Mouse (Mus musculus): Measurements from ENCODE around the gene Mogs. TPM values are rescaled to one million over a fixed set of nuclear protein-coding genes. Genes with fewer than 3 reads are reported as not detected.

Gene Mogs
- polyA plus RNA-seq, 1 experiment from 2014 or later: 13.7 TPM

DNA sequence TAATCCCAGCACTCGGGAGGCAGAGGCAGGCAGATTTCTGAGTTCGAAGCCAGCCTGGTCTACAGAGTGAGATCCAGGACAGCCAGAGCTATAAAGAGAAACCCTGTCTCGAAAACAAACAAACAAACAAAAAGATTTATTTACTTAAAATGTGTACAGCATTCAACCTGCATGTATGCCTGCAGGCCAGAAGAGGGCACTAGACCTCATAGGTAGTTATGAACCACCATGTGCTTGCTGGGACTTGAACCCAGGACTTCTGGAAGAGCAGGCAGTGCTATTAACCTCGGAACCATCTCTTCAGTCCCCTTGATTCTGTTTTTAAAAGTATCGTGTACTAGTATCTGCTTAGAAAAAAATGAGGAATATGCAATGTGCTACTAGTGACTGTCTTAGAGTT, 12.1 kb downstream of the Mogs start:
- H3K36me3 ChIP-seq (ENCODE audit: control insufficient read depth, insufficient read depth, low read length): no peaks in the 10 kb centered on the region
- peaks cover 19% of the 10 kb centered on the region for H3K4me1 ChIP-seq (replicated peaks; ENCODE audit: control insufficient read depth, insufficient read depth, low read length)
- H3K27me3 ChIP-seq (ENCODE audit: control insufficient read depth, insufficient read depth, low read depth, low read length): no peaks in the 10 kb centered on the region
- H3K27ac ChIP-seq (ENCODE audit: low read length): no peak overlapping the region
- no peak overlapping the region for H3K4me3 ChIP-seq (ENCODE audit: low read length)
- H3K4me2 ChIP-seq (ENCODE audit: low read depth, low read length): no peak overlapping the region
- H3K9ac ChIP-seq (ENCODE audit: low read length): no peak overlapping the region
- no peak for ATAC-seq (ENCODE audit: low read depth)
- no peaks in the 10 kb centered on the region for H3K9me3 ChIP-seq (ENCODE audit: control insufficient read depth, low read length)
- WGBS: 89% methylated on average over 5 of the region's 5 CpGs

DNA sequence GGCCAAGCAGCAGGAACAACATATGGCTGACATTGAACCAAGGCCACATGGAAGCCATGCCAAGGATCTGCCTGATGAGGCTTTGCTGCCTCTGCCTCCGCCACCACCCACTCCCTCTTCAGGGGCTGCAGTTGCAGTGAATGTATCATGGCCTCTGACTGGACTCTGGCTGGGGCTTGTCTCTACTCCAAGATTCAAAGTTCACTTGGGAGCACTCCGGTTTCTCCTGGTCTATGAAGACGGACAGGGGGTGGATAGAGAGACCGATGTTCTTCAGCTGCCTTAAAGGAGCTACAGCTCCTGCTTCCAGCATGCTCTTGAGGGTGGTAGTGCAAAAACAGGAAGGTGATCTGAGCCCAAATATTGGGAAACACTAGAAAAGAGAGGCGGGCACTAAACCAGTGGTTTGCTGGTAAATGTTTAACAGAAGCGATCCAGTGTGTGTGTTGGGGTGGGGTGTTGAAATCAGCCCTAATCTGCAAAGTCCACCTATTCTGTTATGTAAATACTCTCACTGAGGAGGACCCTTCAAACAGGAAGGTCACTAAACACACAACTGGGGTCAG, 16.3 kb downstream of the Mogs start:
- H3K27ac ChIP-seq (ENCODE audit: low read length): peak overlapping the region; percentile 86
- no peak overlapping the region for H3K4me3 ChIP-seq (ENCODE audit: low read length)
- H3K4me1 ChIP-seq (replicated peaks; ENCODE audit: control insufficient read depth, insufficient read depth, low read length): peaks cover 18% of the 10 kb centered on the region
- no peaks in the 10 kb centered on the region for H3K36me3 ChIP-seq (ENCODE audit: control insufficient read depth, insufficient read depth, low read length)
- no peak overlapping the region for H3K9ac ChIP-seq (ENCODE audit: low read length)
- H3K4me2 ChIP-seq (ENCODE audit: low read depth, low read length): peak overlapping the region; percentile 3; the same call in 1 of the 2 replicates
- H3K27me3 ChIP-seq (ENCODE audit: control insufficient read depth, insufficient read depth, low read depth, low read length): no peaks in the 10 kb centered on the region
- WGBS: 37% methylated on average over 6 of the region's 6 CpGs
- no peaks in the 10 kb centered on the region for H3K9me3 ChIP-seq (ENCODE audit: control insufficient read depth, low read length)
- peak; percentile 27 for ATAC-seq (ENCODE audit: low read depth)

DNA sequence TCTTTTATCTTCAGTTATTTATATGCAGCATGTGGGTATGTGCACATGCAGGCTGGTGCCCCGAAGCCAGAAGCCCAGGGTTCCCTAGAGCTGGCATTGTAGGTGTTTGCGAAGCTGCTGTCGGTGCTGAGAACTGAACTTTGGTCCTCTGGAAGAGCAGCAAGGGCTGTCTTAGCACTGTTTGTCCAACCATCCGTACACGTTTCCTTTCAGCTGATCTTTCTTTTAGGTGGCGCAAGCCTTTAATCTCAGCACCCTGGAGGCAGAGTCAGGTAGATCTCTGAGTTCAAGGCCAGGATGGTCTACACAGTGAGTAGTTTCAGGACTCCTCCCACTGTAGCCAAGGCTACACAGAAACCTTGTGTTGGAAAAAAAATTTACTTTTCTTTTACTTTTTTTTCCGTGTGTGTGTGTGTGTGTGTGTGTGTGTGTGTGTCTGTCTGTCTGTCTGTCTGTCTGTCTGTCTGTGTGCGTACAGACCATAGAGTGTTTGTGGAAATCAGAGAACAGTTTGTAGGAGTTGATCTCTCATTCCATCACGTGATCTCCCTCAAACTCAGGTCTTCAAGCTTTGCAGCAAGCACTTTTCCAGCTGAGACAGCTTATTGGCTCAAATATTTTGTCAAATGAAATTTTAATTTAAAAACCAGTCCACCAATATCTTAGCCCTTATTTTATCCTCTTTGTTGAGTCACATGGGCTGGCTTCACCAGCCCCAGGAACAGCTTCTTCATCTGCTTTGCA, 17.1 kb downstream of the Mogs start:
- H3K27me3 ChIP-seq (ENCODE audit: control insufficient read depth, insufficient read depth, low read depth, low read length): no peaks in the 10 kb centered on the region
- no peak overlapping the region for H3K4me2 ChIP-seq (ENCODE audit: low read depth, low read length)
- 65% methylated on average over 9 of the region's 9 CpGs for WGBS
- no peak overlapping the region for H3K9ac ChIP-seq (ENCODE audit: low read length)
- H3K4me1 ChIP-seq (replicated peaks; ENCODE audit: control insufficient read depth, insufficient read depth, low read length): peaks cover 18% of the 10 kb centered on the region
- peak overlapping the region; percentile 56; the same call in 1 of the 2 replicates for H3K27ac ChIP-seq (ENCODE audit: low read length)
- ATAC-seq (ENCODE audit: low read depth): no peak
- H3K4me3 ChIP-seq (ENCODE audit: low read length): no peak overlapping the region
- H3K9me3 ChIP-seq (ENCODE audit: control insufficient read depth, low read length): no peaks in the 10 kb centered on the region
- no peaks in the 10 kb centered on the region for H3K36me3 ChIP-seq (ENCODE audit: control insufficient read depth, insufficient read depth, low read length)

DNA sequence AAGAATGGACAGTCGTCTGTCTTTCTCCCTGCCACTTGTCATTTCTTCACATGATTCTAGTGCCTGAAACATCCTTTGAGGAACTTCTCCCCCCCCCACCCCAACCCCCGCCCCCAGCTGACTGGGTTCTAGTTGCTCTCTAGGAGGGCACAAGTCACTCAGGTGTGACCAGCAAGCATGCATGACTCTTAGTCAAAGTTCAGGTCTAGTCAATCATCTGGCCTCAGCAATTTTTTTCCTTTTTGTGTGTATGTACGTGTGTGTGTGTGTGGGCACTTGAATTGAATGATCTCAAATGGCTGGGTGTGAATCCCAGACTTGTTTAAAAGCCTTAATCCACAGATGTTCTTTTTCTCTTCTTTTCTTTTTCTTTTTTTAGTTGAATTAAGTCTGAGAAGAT, 18.9 kb downstream of the Mogs start:
- H3K9ac ChIP-seq (ENCODE audit: low read length): no peak overlapping the region
- H3K4me2 ChIP-seq (ENCODE audit: low read depth, low read length): no peak overlapping the region
- no peaks in the 10 kb centered on the region for H3K36me3 ChIP-seq (ENCODE audit: control insufficient read depth, insufficient read depth, low read length)
- no peak overlapping the region for H3K4me3 ChIP-seq (ENCODE audit: low read length)
- ATAC-seq (ENCODE audit: low read depth): no peak
- H3K27me3 ChIP-seq (ENCODE audit: control insufficient read depth, insufficient read depth, low read depth, low read length): no peaks in the 10 kb centered on the region
- no peaks in the 10 kb centered on the region for H3K9me3 ChIP-seq (ENCODE audit: control insufficient read depth, low read length)
- 59% methylated on average over 3 of the region's 3 CpGs for WGBS
- H3K27ac ChIP-seq (ENCODE audit: low read length): no peak overlapping the region
- H3K4me1 ChIP-seq (replicated peaks; ENCODE audit: control insufficient read depth, insufficient read depth, low read length): peaks cover 33% of the 10 kb centered on the region

DNA sequence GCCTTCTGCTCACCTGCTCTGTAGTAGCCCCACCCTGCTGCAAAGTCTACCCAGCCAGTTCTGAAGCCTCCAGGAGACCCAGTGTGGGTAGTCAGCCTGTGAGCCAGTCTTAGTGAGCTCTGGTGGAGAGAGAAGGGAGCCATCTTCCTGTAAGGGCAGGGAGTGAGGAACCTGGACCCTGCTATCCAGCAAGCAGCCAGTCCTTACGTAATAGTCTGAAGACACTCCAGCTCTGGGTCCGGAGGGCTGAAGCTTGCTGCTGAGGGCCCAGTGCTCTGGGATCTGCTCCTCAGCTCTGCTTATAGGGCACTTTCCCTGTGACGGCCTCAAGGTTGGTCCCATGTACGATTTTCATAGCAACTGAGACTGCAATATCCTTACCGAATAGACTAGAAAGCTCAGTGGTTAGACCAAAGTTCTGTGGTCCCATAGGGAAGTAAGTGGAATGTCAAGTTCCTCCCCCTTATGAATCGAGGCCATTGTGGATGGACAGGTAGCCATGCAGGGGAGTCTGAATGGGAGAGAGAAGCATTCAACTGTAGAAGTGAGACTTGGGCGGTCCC, 19.7 kb downstream of the Mogs start, which contains the start of gene Rtkn:
Gene Rtkn (plus strand): TSS at position 513 of the 563 bp plus-strand sequence.
- Histone ChIP-seq H3K9ac (ENCODE audit: low read length) (peak within 1 kb of the TSS; percentile 89), H3K4me2 (ENCODE audit: low read depth, low read length) (peak within 1 kb of the TSS; percentile 85), H3K36me3 (ENCODE audit: control insufficient read depth, insufficient read depth, low read length) (no peaks in the 10 kb centered on the region; the same call in 1 of the 2 replicates), H3K9me3 (ENCODE audit: control insufficient read depth, low read length) (no peaks in the 10 kb centered on the region), H3K4me3 (ENCODE audit: low read length) (peak within 1 kb of the TSS; percentile 63), H3K27me3 (ENCODE audit: control insufficient read depth, insufficient read depth, low read depth, low read length) (no peaks in the 10 kb centered on the region), H3K27ac (ENCODE audit: low read length) (peak within 1 kb of the TSS; percentile 100), H3K4me1 (replicated peaks; ENCODE audit: control insufficient read depth, insufficient read depth, low read length) (peaks cover 34% of the 10 kb centered on the region)
- ATAC-seq (ENCODE audit: low read depth): no peak
- 53% methylated on average over 7 of the region's 7 CpGs for WGBS

DNA sequence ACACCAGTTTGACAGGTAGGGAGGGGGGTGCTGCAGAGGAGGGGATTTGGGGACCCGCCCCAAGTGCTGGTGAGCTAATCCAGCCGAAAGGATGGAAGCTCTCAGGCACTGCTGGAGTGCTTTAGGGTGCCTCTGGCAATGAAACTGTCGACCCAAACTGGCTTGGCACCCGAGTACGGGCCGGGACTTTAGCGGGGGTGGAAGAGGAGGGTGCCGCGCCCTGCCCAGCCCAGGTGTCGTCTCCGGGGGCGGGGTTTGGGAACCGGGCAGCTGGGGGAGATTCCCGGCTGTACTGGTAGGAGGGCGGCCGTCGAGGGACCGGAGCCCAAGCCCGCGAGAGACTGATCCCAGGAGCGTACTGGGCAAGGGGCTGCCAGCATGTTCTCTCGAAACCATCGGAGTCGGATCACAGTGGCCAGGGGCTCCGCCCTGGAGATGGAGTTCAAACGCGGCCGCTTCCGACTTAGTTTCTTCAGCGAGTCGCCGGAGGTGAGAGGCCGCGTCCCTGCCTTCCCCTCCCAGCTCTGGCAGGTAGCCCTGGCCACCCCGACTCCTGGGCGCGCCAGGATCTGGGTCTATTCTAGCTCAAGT, 20.4 kb downstream of the Mogs start:
- Histone ChIP-seq H3K4me1 (replicated peaks; ENCODE audit: control insufficient read depth, insufficient read depth, low read length) (peaks cover 34% of the 10 kb centered on the region), H3K27ac (ENCODE audit: low read length) (peak overlapping the region; percentile 100), H3K36me3 (ENCODE audit: control insufficient read depth, insufficient read depth, low read length) (no peaks in the 10 kb centered on the region; the same call in 1 of the 2 replicates), H3K4me2 (ENCODE audit: low read depth, low read length) (peak overlapping the region; percentile 85), H3K27me3 (ENCODE audit: control insufficient read depth, insufficient read depth, low read depth, low read length) (no peaks in the 10 kb centered on the region), H3K9ac (ENCODE audit: low read length) (peak overlapping the region; percentile 89), H3K9me3 (ENCODE audit: control insufficient read depth, low read length) (no peaks in the 10 kb centered on the region), H3K4me3 (ENCODE audit: low read length) (peak overlapping the region; percentile 63)
- WGBS: 7% methylated on average over 37 of the region's 37 CpGs
- no peak for ATAC-seq (ENCODE audit: low read depth)

DNA sequence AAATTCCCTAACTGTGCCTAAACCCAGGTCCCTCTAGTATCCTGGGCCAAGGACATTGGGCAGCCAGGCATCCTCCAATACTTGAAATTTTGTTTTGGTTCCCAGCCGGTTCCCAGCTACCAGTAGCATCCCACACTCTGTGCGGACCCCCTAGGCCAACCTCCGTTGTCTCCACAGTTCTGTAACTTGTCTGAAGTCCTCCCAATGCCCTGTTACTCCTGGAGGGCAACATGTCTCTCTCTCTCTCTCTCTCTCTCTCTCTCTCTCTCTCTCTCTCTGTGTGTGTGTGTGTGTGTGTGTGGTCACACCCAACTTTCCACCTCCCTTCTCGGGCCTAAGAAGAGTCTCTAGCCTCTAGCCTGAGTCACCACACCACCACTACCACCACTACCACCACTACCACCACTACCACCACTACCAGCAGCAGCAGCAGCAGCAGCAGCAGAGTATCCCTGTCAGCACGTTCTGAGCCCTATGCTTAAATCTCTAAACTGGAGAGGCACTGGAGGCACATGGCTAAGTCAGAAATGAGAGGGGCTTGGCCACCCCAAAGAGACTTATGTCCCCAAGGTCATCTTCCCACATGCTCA, 21.1 kb downstream of the Mogs start:
- peak overlapping the region; percentile 89 for H3K9ac ChIP-seq (ENCODE audit: low read length)
- H3K27me3 ChIP-seq (ENCODE audit: control insufficient read depth, insufficient read depth, low read depth, low read length): no peaks in the 10 kb centered on the region
- no peaks in the 10 kb centered on the region for H3K9me3 ChIP-seq (ENCODE audit: control insufficient read depth, low read length)
- H3K4me2 ChIP-seq (ENCODE audit: low read depth, low read length): peak overlapping the region; percentile 85
- 13% methylated on average over 5 of the region's 5 CpGs for WGBS
- peak overlapping the region; percentile 100 for H3K27ac ChIP-seq (ENCODE audit: low read length)
- ATAC-seq (ENCODE audit: low read depth): no peak
- H3K4me1 ChIP-seq (replicated peaks; ENCODE audit: control insufficient read depth, insufficient read depth, low read length): peaks cover 30% of the 10 kb centered on the region
- H3K36me3 ChIP-seq (ENCODE audit: control insufficient read depth, insufficient read depth, low read length): no peaks in the 10 kb centered on the region; the same call in 1 of the 2 replicates
- H3K4me3 ChIP-seq (ENCODE audit: low read length): peak overlapping the region; percentile 63

DNA sequence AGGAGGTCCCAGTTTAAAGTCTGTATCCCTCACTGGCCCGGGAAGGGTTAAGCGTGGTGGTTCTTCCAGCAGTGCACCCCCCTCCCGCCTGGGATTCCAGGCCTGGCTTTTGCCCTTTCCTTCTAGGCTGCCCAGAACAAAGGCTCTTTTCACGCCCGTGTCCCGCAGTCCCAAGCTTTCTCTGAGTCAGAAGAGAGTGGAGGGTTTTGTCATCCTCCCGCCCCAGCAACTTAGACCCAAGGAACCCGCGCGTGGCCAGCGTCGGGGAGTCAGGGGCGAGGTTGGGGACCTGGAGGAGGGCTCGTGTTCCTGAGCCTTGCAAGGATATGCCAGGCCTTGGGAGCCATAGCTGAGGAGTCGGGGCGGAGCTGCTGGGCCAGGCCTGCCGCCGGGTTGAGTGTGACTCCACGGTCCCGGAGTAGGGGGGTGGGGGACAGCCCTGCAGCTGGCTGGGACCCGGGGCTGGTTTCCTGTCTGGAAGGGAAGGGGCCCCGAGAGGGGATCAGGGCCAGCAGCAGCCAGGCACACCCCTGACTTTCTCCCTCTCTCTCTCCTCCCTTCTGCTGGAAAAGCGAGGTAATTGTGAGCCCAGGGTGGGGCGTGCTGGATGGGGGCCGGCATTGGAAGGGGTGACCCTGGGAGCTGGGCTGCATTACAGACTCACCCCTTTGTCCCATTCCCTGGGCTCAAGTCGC, 21.7 kb downstream of the Mogs start:
- peak overlapping the region; percentile 100 for H3K27ac ChIP-seq (ENCODE audit: low read length)
- H3K4me1 ChIP-seq (replicated peaks; ENCODE audit: control insufficient read depth, insufficient read depth, low read length): peaks cover 33% of the 10 kb centered on the region
- peak overlapping the region; percentile 63 for H3K4me3 ChIP-seq (ENCODE audit: low read length)
- no peaks in the 10 kb centered on the region; the same call in 1 of the 2 replicates for H3K36me3 ChIP-seq (ENCODE audit: control insufficient read depth, insufficient read depth, low read length)
- no peaks in the 10 kb centered on the region for H3K27me3 ChIP-seq (ENCODE audit: control insufficient read depth, insufficient read depth, low read depth, low read length)
- no peaks in the 10 kb centered on the region for H3K9me3 ChIP-seq (ENCODE audit: control insufficient read depth, low read length)
- peak overlapping the region; percentile 89 for H3K9ac ChIP-seq (ENCODE audit: low read length)
- H3K4me2 ChIP-seq (ENCODE audit: low read depth, low read length): peak overlapping the region; percentile 85
- WGBS: under 1% methylated on average over 26 of the region's 26 CpGs
- ATAC-seq (ENCODE audit: low read depth): peak; percentile 88
